Mouse (Mus musculus): ENCODE data around the gene Lpin1. TPM values are rescaled to one million over a fixed set of nuclear protein-coding genes. Genes with fewer than 3 reads are reported as not detected.

Lpin1 gene
- total RNA-seq, 2 experiments from 2014 or later, result 25.3 to 27.6 TPM

DNA sequence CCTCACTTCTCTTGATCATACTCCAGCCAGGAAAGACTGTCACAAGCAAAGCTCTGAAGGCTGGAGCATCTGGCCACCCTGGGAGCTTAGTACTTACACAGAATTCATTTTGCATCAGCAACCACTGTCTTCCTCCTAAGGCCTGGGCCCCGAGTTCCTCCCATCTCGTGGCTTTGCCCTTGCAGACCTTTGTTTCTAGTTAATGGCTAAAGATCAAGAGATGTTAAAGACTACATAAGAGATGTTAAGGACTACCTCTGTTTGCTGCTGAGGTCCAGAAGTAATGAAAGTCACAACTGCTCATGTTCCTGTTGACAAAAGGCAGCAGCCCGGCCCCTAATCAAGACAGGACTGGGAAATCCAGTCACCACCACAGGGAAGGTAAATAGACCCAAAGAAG lies 82.8 kb downstream of the Lpin1 start:
- no peak for DNase-seq (ENCODE audit: low spot score in 2 of 2)
- no peak overlapping the region for H3K4me3 ChIP-seq
- TF ChIP-seq CTCF (conservative IDR thresholded peaks at IDR 0.05), result no peak
- no peak overlapping the region for H3K27ac ChIP-seq

GRCm38 (mm10) chr12:16526862-16527261 lies 83.9 kb downstream of the Lpin1 start:
- Histone ChIP-seq H3K27ac (no peak overlapping the region), H3K4me3 (no peak overlapping the region)
- no peak for DNase-seq (ENCODE audit: low spot score in 2 of 2)
- TF ChIP-seq CTCF (conservative IDR thresholded peaks at IDR 0.05), result no peak

- no peak overlapping the region for H3K27ac ChIP-seq
- no peak for TF ChIP-seq CTCF (conservative IDR thresholded peaks at IDR 0.05)
- DNase-seq (ENCODE audit: low spot score in 2 of 2), result no peak
Measured at GRCm38 (mm10) chr12:16526134-16526533, 84.6 kb downstream of the Lpin1 start.

GRCm38 (mm10) chr12:16515183-16515582 lies 95.6 kb downstream of the Lpin1 start:
- TF ChIP-seq CTCF (conservative IDR thresholded peaks at IDR 0.05), result no peak
- Histone ChIP-seq H3K27ac (no peak overlapping the region), H3K4me3 (no peak overlapping the region)
- DNase-seq (ENCODE audit: low spot score in 2 of 2), result peak; percentile 30 to 58

More at GRCm38 (mm10) chr12:16526134-16526533, 84.6 kb downstream of the Lpin1 start:
- no peak overlapping the region for H3K4me3 ChIP-seq

DNA sequence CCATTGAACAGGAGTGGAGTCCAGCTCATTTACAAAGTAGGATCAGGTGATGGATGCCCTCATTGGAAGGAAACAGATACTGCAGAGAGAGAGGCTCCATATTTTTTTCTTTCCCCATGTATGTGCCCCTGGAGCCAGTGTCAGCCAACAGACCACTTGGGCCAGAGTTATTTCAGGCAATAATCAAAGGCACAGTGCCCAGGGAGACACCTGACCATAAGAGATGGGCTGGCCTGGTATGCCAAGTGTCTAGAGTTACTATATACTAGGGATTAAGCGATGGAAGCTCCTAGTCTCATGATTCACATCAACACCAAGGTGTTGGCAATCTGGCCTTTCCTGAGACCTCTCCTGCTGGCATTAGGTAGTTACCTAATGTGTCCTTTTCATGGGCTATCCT lies 97.8 kb downstream of the Lpin1 start:
- TF ChIP-seq CTCF (conservative IDR thresholded peaks at IDR 0.05), result no peak

GRCm38 (mm10) chr12:16509122-16509752 lies 101.5 kb downstream of the Lpin1 start:
- TF ChIP-seq CTCF (conservative IDR thresholded peaks at IDR 0.05), result peak; percentile 94
- H3K27ac ChIP-seq, result no peak overlapping the region
- DNase-seq (ENCODE audit: low spot score in 2 of 2), result peak; percentile 55 to 68
- peak overlapping the region; percentile 15; the same call in 1 of the 2 replicates for H3K4me3 ChIP-seq

More for the DNA sequence above, 97.8 kb downstream of the Lpin1 start:
- H3K4me3 ChIP-seq, result no peak overlapping the region
- no peak overlapping the region for H3K27ac ChIP-seq
- no peak for DNase-seq (ENCODE audit: low spot score in 2 of 2)

DNA sequence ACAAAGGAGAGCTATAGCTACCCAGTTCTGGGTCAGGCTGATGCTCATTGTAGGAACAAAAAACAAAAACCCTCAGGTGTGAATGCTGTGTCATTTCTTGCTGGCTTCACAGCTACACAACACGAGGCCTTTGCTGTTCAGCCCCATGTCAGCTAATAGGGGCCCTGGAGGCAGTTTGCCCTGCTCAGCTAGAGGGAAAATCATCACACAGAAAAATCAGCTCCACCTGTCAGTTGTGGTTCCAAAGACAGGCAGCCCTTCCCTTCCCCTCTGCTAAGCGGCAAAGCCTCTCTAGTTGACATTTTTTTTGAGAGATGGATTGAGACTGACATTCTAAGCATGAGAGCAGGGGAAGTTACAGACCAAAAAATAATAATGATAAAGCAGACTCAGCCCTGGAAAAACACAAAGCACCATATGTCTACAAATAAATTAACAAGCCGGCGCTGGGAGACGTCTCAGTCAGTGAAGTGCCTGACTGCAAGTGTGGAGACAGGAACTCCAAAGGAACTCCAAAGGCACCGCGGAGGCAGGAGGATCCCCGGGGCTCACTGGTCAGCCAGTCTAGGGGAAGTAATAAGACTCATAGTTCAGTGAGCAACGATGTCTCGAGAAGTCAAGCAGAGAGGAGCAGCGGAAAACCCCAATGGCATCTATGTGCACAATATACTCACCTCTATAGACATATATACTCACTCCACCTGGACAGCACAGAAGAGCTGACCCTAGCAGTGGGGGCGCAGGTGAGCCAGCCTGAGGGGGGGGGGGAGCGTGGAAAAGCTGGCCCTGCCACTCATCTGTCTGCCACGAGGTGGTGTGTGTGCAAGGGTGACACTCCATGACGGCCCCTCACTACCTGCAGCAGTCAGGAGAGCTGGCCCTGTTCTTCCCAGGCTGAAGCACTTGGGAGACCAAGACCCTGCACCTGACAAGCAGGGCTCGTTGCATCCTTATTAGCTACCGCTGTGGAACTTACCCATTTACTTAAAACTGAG lies 103.7 kb downstream of the Lpin1 start:
- Histone ChIP-seq H3K27ac (no peak overlapping the region), H3K4me3 (no peak overlapping the region)
- peak; percentile 42 for TF ChIP-seq CTCF (conservative IDR thresholded peaks at IDR 0.05)
- DNase-seq (ENCODE audit: low spot score in 2 of 2), result no peak

DNA sequence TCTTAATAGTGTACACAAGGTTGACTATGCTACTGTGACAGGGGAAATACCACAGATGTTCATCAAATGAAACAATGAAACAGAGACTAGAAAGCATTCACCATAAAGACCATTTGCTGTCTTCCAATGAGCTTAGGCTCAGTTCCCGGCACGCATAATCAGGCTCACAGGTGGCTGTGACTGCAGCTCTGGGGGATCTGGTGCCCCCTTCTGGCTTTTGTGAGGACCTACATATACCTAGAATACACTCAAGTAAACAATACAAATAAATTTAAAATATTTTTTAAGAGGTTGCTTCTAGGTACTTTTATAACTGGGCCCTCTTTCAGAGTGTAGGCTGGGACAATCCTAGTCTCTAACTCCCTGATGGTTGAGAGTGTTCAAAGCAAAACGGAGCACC lies 106.5 kb downstream of the Lpin1 start:
- no peak for DNase-seq (ENCODE audit: low spot score in 2 of 2)
- peak; percentile 55 for TF ChIP-seq CTCF (conservative IDR thresholded peaks at IDR 0.05)
- Histone ChIP-seq H3K27ac (no peak overlapping the region), H3K4me3 (no peak overlapping the region)

GRCm38 (mm10) chr12:16497960-16498359 lies 112.8 kb downstream of the Lpin1 start:
- DNase-seq (ENCODE audit: low spot score in 2 of 2), result no peak
- no peak for TF ChIP-seq CTCF (conservative IDR thresholded peaks at IDR 0.05)
- H3K27ac ChIP-seq, result no peak overlapping the region
- H3K4me3 ChIP-seq, result no peak overlapping the region

GRCm38 (mm10) chr12:16492713-16493112 lies 118.1 kb downstream of the Lpin1 start:
- no peak for DNase-seq (ENCODE audit: low spot score in 2 of 2)
- no peak for TF ChIP-seq CTCF (conservative IDR thresholded peaks at IDR 0.05)
- Histone ChIP-seq H3K27ac (no peak overlapping the region), H3K4me3 (no peak overlapping the region)

DNA sequence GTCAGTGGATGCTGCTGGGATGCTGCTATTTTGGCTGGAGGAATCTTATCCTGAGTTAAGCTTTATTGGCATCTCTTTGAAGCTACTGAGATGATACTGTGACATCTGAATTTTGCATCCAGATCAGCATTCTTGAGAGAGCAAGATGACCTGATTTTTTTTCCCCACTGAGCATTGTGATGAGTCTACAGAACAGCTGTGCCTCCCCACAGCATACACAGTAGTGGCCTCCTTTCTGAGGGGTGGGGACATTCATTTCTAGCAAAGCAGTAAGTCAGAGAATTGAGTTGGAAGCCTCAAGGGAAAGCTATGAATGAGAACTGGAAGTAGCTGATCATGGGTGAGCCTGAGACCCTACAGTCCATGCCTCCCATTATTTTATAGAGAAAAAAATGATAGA lies 121.9 kb downstream of the Lpin1 start:
- no peak overlapping the region for H3K27ac ChIP-seq
- no peak for TF ChIP-seq CTCF (conservative IDR thresholded peaks at IDR 0.05)
- no peak overlapping the region for H3K4me3 ChIP-seq
- no peak for DNase-seq (ENCODE audit: low spot score in 2 of 2)

- no peak overlapping the region for H3K4me3 ChIP-seq
- TF ChIP-seq CTCF (conservative IDR thresholded peaks at IDR 0.05), result no peak
- no peak overlapping the region for H3K27ac ChIP-seq
- no peak for DNase-seq (ENCODE audit: low spot score in 2 of 2)
Measured at GRCm38 (mm10) chr12:16487453-16487852, 123.3 kb downstream of the Lpin1 start.

Other genes starting within 250 kb of the Lpin1 start
- gene Ntsr2, start 42.4 kb upstream of the Lpin1 start, total RNA-seq (2021), result 100 to 1,000 TPM; 189 to 208 TPM
- gene Greb1, start 189.9 kb upstream of the Lpin1 start, total RNA-seq (2021), result under 1 TPM; 0.27 to 0.38 TPM
- 10 to 100 TPM; 28.3 to 32.7 TPM for gene E2f6, start 200.0 kb upstream of the Lpin1 start, total RNA-seq (2021)